Comparison of ENCODE assay signal across 8 mouse cellular contexts in genomic region chr7:27447419-27448286, GRCm38 (mm10). TPM values are rescaled to one million over a fixed set of nuclear protein-coding genes. Genes with fewer than 3 reads are reported as not detected.
DNase-seq lines count a peak whose midpoint lies in the region; ATAC-seq lines count a peak whose summit lies in the region.

Sptbn4 (minus strand) TSS chr7:27447686.
Blvrb (plus strand) TSS chr7:27447978.

- 0 out of 2 replicates have a peak within 1 kb of the TSS, but pooled peaks have one; percentile 8 for H3K27ac ChIP-seq in hindbrain, embryonic 12.5 days

- H3K36me3 ChIP-seq in hindbrain, embryonic 12.5 days = no peaks in the 10 kb centered on the region

- WGBS in hindbrain, embryonic 12.5 days = 1% methylated on average over 54 of the region's 54 CpGs

- peak within 1 kb of the TSS; percentile 74 for H3K9ac ChIP-seq in hindbrain, embryonic 12.5 days

- peak; percentile 95 for ATAC-seq in hindbrain, embryonic 12.5 days (ENCODE audit: low FRiP score)

- no peaks in the 10 kb centered on the region for H3K9me3 ChIP-seq in hindbrain, embryonic 12.5 days (replicated peaks)

- peaks cover 37% of the 10 kb centered on the region for H3K27me3 ChIP-seq in hindbrain, embryonic 12.5 days

- peak within 1 kb of the TSS; percentile 47 for H3K4me3 ChIP-seq in hindbrain, embryonic 12.5 days

- DNase-seq in NIH3T3 (ENCODE audit: low read depth) = peak; percentile 100
- DNase-seq in cerebellum, postnatal 10 days = peak; percentile 99
- peak; percentile 98 to 99 for DNase-seq in frontal cortex, postnatal 10 days (ENCODE audit: low spot score in 2 of 2)
- peak; percentile 94 to 99 for DNase-seq in layer of hippocampus, postnatal 14 days (ENCODE audit: low spot score in 2 of 2)
- peak; percentile 98 for DNase-seq in lung, postnatal 14 days
- DNase-seq in retina, adult 2 months (ENCODE audit: low read depth, low spot score) = peak; percentile 89
- peak; percentile 94 to 98 for DNase-seq in thymus, postnatal 36 days

- peaks cover 10% of the 10 kb centered on the region; the same call in 1 of the 2 replicates for H3K4me1 ChIP-seq in hindbrain, embryonic 12.5 days

- H3K4me2 ChIP-seq in hindbrain, embryonic 12.5 days (replicated peaks) = peak within 1 kb of the TSS; percentile 90

RNA-seq across cellular contexts. Expression of gene Sptbn4, which starts in this region (rescaled TPM):
- 0.90 and 1.1 TPM in 2 replicates for polyA plus RNA-seq in hindbrain, embryonic 12.5 days (2016; fragmentation: Nextera tagmentation; extraction: Ambion mirVana)
- 100 to 1,000 TPM; 108 to 123 TPM for total RNA-seq in layer of hippocampus, postnatal 14 days (2021)

RNA-seq across cellular contexts. Expression of gene Blvrb, which starts in this region (rescaled TPM):
- polyA plus RNA-seq in hindbrain, embryonic 12.5 days (2016; fragmentation: Nextera tagmentation; extraction: Ambion mirVana) = 26.6 and 27.3 TPM in 2 replicates
- total RNA-seq in layer of hippocampus, postnatal 14 days (2021) = 10 to 100 TPM; 15.6 to 15.8 TPM

Comparison
In these comparisons a context has a peak if more than half of its experiments do, and no peak if none do; other contexts are left out.
1. Peak in every context shown above with its lines: DNase-seq, ATAC-seq, H3K4me3 ChIP-seq and H3K27ac ChIP-seq.